Mouse (Mus musculus) stomach, embryonic 14.5 days (tissue): Measurements from ENCODE around the gene Wwox. TPM values are rescaled to one million over a fixed set of nuclear protein-coding genes. Genes with fewer than 3 reads are reported as not detected.
A peak's percentile ranks its signal among the peaks of the same experiment; 100 is the strongest.

Source experiments
- ATAC-seq: fragments of 200-750 bp; cut with Nextera tagmentation; 2 replicates; pipeline ENCODE4 v1.8.0; 2017; ENCODE audit warnings: low read depth, moderate TSS enrichment; ENCODE audit not compliant: insufficient number of reproducible peaks, insufficient read depth, low FRiP score
- H3K27ac ChIP-seq: fragments of 300-500 bp; sonication (generic); 2 replicates; pipeline ENCODE4 v1.5.1; 2014; ENCODE audit warnings: mild to moderate bottlenecking, low read length, moderate library complexity, mixed read lengths
- H3K27me3 ChIP-seq: fragments of 300-500 bp; sonication (generic); 2 replicates; pipeline ENCODE4 v1.6.1; 2014; ENCODE audit warnings: low read length, control low read depth, mixed read lengths; ENCODE audit not compliant: control insufficient read depth, insufficient read depth
- H3K36me3 ChIP-seq: fragments of 300-500 bp; sonication (generic); 2 replicates; pipeline ENCODE4 v1.6.1; 2014; ENCODE audit warnings: mild to moderate bottlenecking, control low read depth, low read length, moderate library complexity, mixed read lengths; ENCODE audit not compliant: control insufficient read depth, insufficient read depth
- H3K4me1 ChIP-seq: fragments of 300-500 bp; sonication (generic); 2 replicates; pipeline ENCODE4 v1.6.1; 2014; ENCODE audit warnings: low read length, control low read depth, mixed read lengths; ENCODE audit not compliant: control insufficient read depth, insufficient read depth
- H3K4me2 ChIP-seq: fragments of 300-500 bp; sonication (generic); replicated peaks from 2 replicates; pipeline ENCODE4 v1.6.1; 2014; ENCODE audit warnings: low read depth, low read length, control low read depth
- H3K4me3 ChIP-seq: fragments of 300-500 bp; sonication (generic); 2 replicates; pipeline ENCODE4 v1.5.1; 2014; ENCODE audit warnings: low read depth, low read length, control low read depth
- H3K9ac ChIP-seq: fragments of 300-500 bp; sonication (generic); replicated peaks from 2 replicates; pipeline ENCODE4 v1.6.1; 2014; ENCODE audit warnings: low read depth, mild to moderate bottlenecking, control low read depth, low read length, moderate library complexity, mixed read lengths
- H3K9me3 ChIP-seq: fragments of 300-500 bp; sonication (generic); 2 replicates; pipeline ENCODE4 v1.6.1; 2016; ENCODE audit warnings: low read depth, low read length, control low read depth; ENCODE audit not compliant: control insufficient read depth
- WGBS: fragments of 180-500 bp; shearing (Covaris S2); extraction: QIAGEN DNeasy Blood & Tissue Kit; methylation state at CpG from one replicate; pipeline ENCODE4 v1.1.7; 2014; 5-methylcytosine and 5-hydroxymethylcytosine counted together
- polyA plus RNA-seq: library from polyadenylated mRNA; unstranded; fragments of >200 nt; fragmentation: Nextera tagmentation; extraction: Ambion mirVana; gene quantifications from 2 replicates; pipeline ENCODE4 v1.2.1, GENCODE M21; 2014

Gene Wwox
- polyA plus RNA-seq, 1 experiment from 2014 or later: 15.4 TPM

GRCm38 (mm10) chr8:114641809-114642208 lies 202.4 kb downstream of the Wwox start:
- H3K9ac ChIP-seq: no peak overlapping the region
- H3K27me3 ChIP-seq: no peaks in the 10 kb centered on the region
- no peak for ATAC-seq
- WGBS: 35% methylated on average over 9 of the region's 9 CpGs
- peak overlapping the region; percentile 10 for H3K4me2 ChIP-seq
- H3K9me3 ChIP-seq: no peaks in the 10 kb centered on the region
- no peak overlapping the region for H3K4me3 ChIP-seq
- no peaks in the 10 kb centered on the region for H3K36me3 ChIP-seq
- H3K4me1 ChIP-seq: 0 out of 2 replicates have a peak, but pooled peaks cover 7% of the 10 kb centered on the region
- peak overlapping the region; percentile 4; the same call in 1 of the 2 replicates for H3K27ac ChIP-seq

GRCm38 (mm10) chr8:114650789-114651188 lies 211.3 kb downstream of the Wwox start:
- WGBS: 82% methylated on average over 14 of the region's 14 CpGs
- no peaks in the 10 kb centered on the region for H3K4me1 ChIP-seq
- no peak overlapping the region for H3K9ac ChIP-seq
- no peak for ATAC-seq
- H3K4me3 ChIP-seq: no peak overlapping the region
- no peaks in the 10 kb centered on the region for H3K36me3 ChIP-seq
- no peak overlapping the region for H3K27ac ChIP-seq
- no peaks in the 10 kb centered on the region for H3K27me3 ChIP-seq
- H3K9me3 ChIP-seq: no peaks in the 10 kb centered on the region
- no peak overlapping the region for H3K4me2 ChIP-seq

- no peaks in the 10 kb centered on the region for H3K36me3 ChIP-seq
- 0 out of 2 replicates have a peak, but pooled peaks cover 5% of the 10 kb centered on the region for H3K4me1 ChIP-seq
- H3K9me3 ChIP-seq: no peaks in the 10 kb centered on the region
- H3K4me2 ChIP-seq: no peak overlapping the region
- H3K9ac ChIP-seq: no peak overlapping the region
- H3K27ac ChIP-seq: no peak overlapping the region
- 23% methylated on average over 4 of the region's 4 CpGs for WGBS
- 0 out of 2 replicates have a peak, but pooled peaks cover 2% of the 10 kb centered on the region for H3K27me3 ChIP-seq
- no peak overlapping the region for H3K4me3 ChIP-seq
- ATAC-seq: no peak
Observed at GRCm38 (mm10) chr8:114657789-114658188, 218.3 kb downstream of the Wwox start.

- no peak overlapping the region for H3K4me3 ChIP-seq
- no peaks in the 10 kb centered on the region for H3K9me3 ChIP-seq
- 0 out of 2 replicates have a peak, but pooled peaks have one; percentile 56 for ATAC-seq
- WGBS: 11% methylated on average over 4 of the region's 4 CpGs
- 0 out of 2 replicates have a peak, but pooled peaks cover 5% of the 10 kb centered on the region for H3K4me1 ChIP-seq
- H3K9ac ChIP-seq: no peak overlapping the region
- no peak overlapping the region for H3K27ac ChIP-seq
- 0 out of 2 replicates have a peak, but pooled peaks cover 2% of the 10 kb centered on the region for H3K27me3 ChIP-seq
- H3K4me2 ChIP-seq: no peak overlapping the region; the same call in 1 of the 2 replicates
- H3K36me3 ChIP-seq: no peaks in the 10 kb centered on the region
Observed at GRCm38 (mm10) chr8:114658475-114658874, 219.0 kb downstream of the Wwox start.

GRCm38 (mm10) chr8:114663053-114663452 lies 223.6 kb downstream of the Wwox start:
- Histone ChIP-seq H3K4me2 (no peak overlapping the region), H3K4me1 (0 out of 2 replicates have a peak, but pooled peaks cover 5% of the 10 kb centered on the region)
- WGBS: 75% methylated on average over 7 of the region's 7 CpGs

GRCm38 (mm10) chr8:114665521-114665920 lies 226.1 kb downstream of the Wwox start:
- H3K9me3 ChIP-seq: no peaks in the 10 kb centered on the region
- H3K4me3 ChIP-seq: no peak overlapping the region
- 64% methylated on average over 6 of the region's 6 CpGs for WGBS
- no peak overlapping the region for H3K9ac ChIP-seq
- ATAC-seq: no peak
- H3K27me3 ChIP-seq: 0 out of 2 replicates have a peak, but pooled peaks cover 2% of the 10 kb centered on the region
- H3K4me2 ChIP-seq: no peak overlapping the region
- H3K4me1 ChIP-seq: no peaks in the 10 kb centered on the region
- no peaks in the 10 kb centered on the region for H3K36me3 ChIP-seq
- no peak overlapping the region for H3K27ac ChIP-seq

More at GRCm38 (mm10) chr8:114663053-114663452, 223.6 kb downstream of the Wwox start:
- H3K36me3 ChIP-seq: no peaks in the 10 kb centered on the region
- no peak overlapping the region for H3K27ac ChIP-seq
- no peak overlapping the region for H3K4me3 ChIP-seq
- no peak overlapping the region for H3K9ac ChIP-seq
- ATAC-seq: no peak
- 0 out of 2 replicates have a peak, but pooled peaks cover 2% of the 10 kb centered on the region for H3K27me3 ChIP-seq
- no peaks in the 10 kb centered on the region for H3K9me3 ChIP-seq

- H3K36me3 ChIP-seq: no peaks in the 10 kb centered on the region
- H3K9ac ChIP-seq: no peak overlapping the region
- WGBS: 41% methylated on average over 6 of the region's 6 CpGs
- H3K27me3 ChIP-seq: no peaks in the 10 kb centered on the region
- no peak overlapping the region for H3K4me3 ChIP-seq
- H3K9me3 ChIP-seq: no peaks in the 10 kb centered on the region
- ATAC-seq: no peak
- peaks cover 5% of the 10 kb centered on the region; the same call in 1 of the 2 replicates for H3K4me1 ChIP-seq
- peak overlapping the region; percentile 48; the same call in 1 of the 2 replicates for H3K27ac ChIP-seq
- no peak overlapping the region for H3K4me2 ChIP-seq
Observed at GRCm38 (mm10) chr8:114670801-114671200, 231.3 kb downstream of the Wwox start.

GRCm38 (mm10) chr8:114671237-114671674 lies 231.8 kb downstream of the Wwox start:
- Histone ChIP-seq H3K27ac (peak overlapping the region; percentile 48; the same call in 1 of the 2 replicates), H3K9me3 (no peaks in the 10 kb centered on the region), H3K4me2 (no peak overlapping the region), H3K4me1 (peaks cover 5% of the 10 kb centered on the region; the same call in 1 of the 2 replicates), H3K36me3 (no peaks in the 10 kb centered on the region), H3K9ac (no peak overlapping the region), H3K4me3 (no peak overlapping the region), H3K27me3 (no peaks in the 10 kb centered on the region)
- ATAC-seq: peak; percentile 31; the same call in 1 of the 2 replicates
- WGBS: 48% methylated on average over 9 of the region's 9 CpGs

- Histone ChIP-seq H3K4me2 (no peak overlapping the region), H3K4me1 (peaks cover 8% of the 10 kb centered on the region), H3K27me3 (no peaks in the 10 kb centered on the region), H3K27ac (no peak overlapping the region), H3K36me3 (no peaks in the 10 kb centered on the region), H3K9ac (no peak overlapping the region), H3K4me3 (no peak overlapping the region), H3K9me3 (no peaks in the 10 kb centered on the region)
- no peak for ATAC-seq
- 91% methylated on average over 3 of the region's 3 CpGs for WGBS
Observed at GRCm38 (mm10) chr8:114673416-114673815, 234.0 kb downstream of the Wwox start.
